Mouse (Mus musculus) hindbrain, embryonic 10.5 days (tissue): ENCODE data around the gene Prr15l. TPM values are rescaled to one million over a fixed set of nuclear protein-coding genes. Genes with fewer than 3 reads are reported as not detected.
A peak's percentile ranks its signal among the peaks of the same experiment; 100 is the strongest.

ENCODE experiments used
- DNase-seq: peaks from one replicate; pipeline ENCODE4 v3.0.0-alpha.2; 2017; ENCODE audit warnings: low spot score
- H3K27ac ChIP-seq: fragments of 300-500 bp; sonication (generic); 2 replicates; pipeline ENCODE4 v1.5.1; 2016; ENCODE audit warnings: mild to moderate bottlenecking, moderate library complexity
- H3K27me3 ChIP-seq: fragments of 300-500 bp; sonication (generic); 2 replicates; pipeline ENCODE4 v1.6.1; 2016; ENCODE audit warnings: mild to moderate bottlenecking; ENCODE audit not compliant: poor library complexity, insufficient read depth, severe bottlenecking
- H3K36me3 ChIP-seq: fragments of 300-500 bp; sonication (generic); 2 replicates; pipeline ENCODE4 v1.6.1; 2016; ENCODE audit warnings: mild to moderate bottlenecking, moderate library complexity
- H3K4me1 ChIP-seq: fragments of 300-500 bp; sonication (generic); replicated peaks from 2 replicates; pipeline ENCODE4 v1.6.1; 2016; ENCODE audit warnings: mild to moderate bottlenecking
- H3K4me3 ChIP-seq: fragments of 300-500 bp; sonication (generic); 2 replicates; pipeline ENCODE4 v1.5.1; 2016; ENCODE audit warnings: mild to moderate bottlenecking, moderate library complexity
- H3K9me3 ChIP-seq: fragments of 300-500 bp; sonication (generic); 2 replicates; pipeline ENCODE4 v1.6.1; 2016; ENCODE audit warnings: mild to moderate bottlenecking, moderate library complexity
- WGBS: fragments of 180-500 bp; shearing (Covaris S2); methylation state at CpG from one replicate; pipeline ENCODE4 v1.1.7; 2016; 5-methylcytosine and 5-hydroxymethylcytosine counted together
- polyA plus RNA-seq: library from polyadenylated mRNA; unstranded; fragments of >200 nt; fragmentation: Nextera tagmentation; extraction: Ambion mirVana; gene quantifications from 2 replicates; pipeline ENCODE4 v1.2.1, GENCODE M21; 2016

The Prr15l gene
- polyA plus RNA-seq, 1 experiment from 2014 or later: 0.75 TPM

- DNase-seq: no peak
- under 1% methylated on average over 50 of the region's 50 CpGs for WGBS
These were observed 49.1 kb downstream of the Prr15l start for GRCm38 (mm10) chr11:96976911-96977591.

GRCm38 (mm10) chr11:96977606-96978400, 49.9 kb downstream of the Prr15l start:
- H3K4me3 ChIP-seq: peak overlapping the region; percentile 89
- H3K4me1 ChIP-seq: peaks cover 47% of the 10 kb centered on the region
- WGBS: under 1% methylated on average over 45 of the region's 45 CpGs
- H3K9me3 ChIP-seq: no peaks in the 10 kb centered on the region
- peak overlapping the region; percentile 100 for H3K27ac ChIP-seq
- DNase-seq: peak; percentile 99
- H3K27me3 ChIP-seq: peaks cover 14% of the 10 kb centered on the region
- peaks cover 9% of the 10 kb centered on the region for H3K36me3 ChIP-seq

More at GRCm38 (mm10) chr11:96976911-96977591, 49.1 kb downstream of the Prr15l start:
- H3K4me3 ChIP-seq: peak overlapping the region; percentile 89
- peaks cover 9% of the 10 kb centered on the region for H3K36me3 ChIP-seq
- peaks cover 39% of the 10 kb centered on the region for H3K4me1 ChIP-seq
- H3K27ac ChIP-seq: peak overlapping the region; percentile 100
- H3K9me3 ChIP-seq: no peaks in the 10 kb centered on the region
- H3K27me3 ChIP-seq: peaks cover 10% of the 10 kb centered on the region

GRCm38 (mm10) chr11:96978401-96979246, 50.7 kb downstream of the Prr15l start:
- H3K36me3 ChIP-seq: peaks cover 5% of the 10 kb centered on the region
- peak overlapping the region; percentile 89 for H3K27ac ChIP-seq
- peak overlapping the region; percentile 89 for H3K4me3 ChIP-seq
- no peak for DNase-seq
- H3K9me3 ChIP-seq: no peaks in the 10 kb centered on the region
- H3K27me3 ChIP-seq: peaks cover 22% of the 10 kb centered on the region
- peaks cover 43% of the 10 kb centered on the region for H3K4me1 ChIP-seq
- WGBS: 35% methylated on average over 17 of the region's 17 CpGs

- DNase-seq: no peak
- WGBS: 83% methylated on average over 7 of the region's 7 CpGs
- Histone ChIP-seq H3K27me3 (peaks cover 29% of the 10 kb centered on the region), H3K27ac (no peak overlapping the region), H3K4me3 (no peak overlapping the region), H3K4me1 (peaks cover 41% of the 10 kb centered on the region), H3K36me3 (no peaks in the 10 kb centered on the region), H3K9me3 (no peaks in the 10 kb centered on the region)
These were observed 51.4 kb downstream of the Prr15l start for GRCm38 (mm10) chr11:96979329-96979728.

- 80% methylated on average over 5 of the region's 5 CpGs for WGBS
- Histone ChIP-seq H3K27me3 (peaks cover 36% of the 10 kb centered on the region), H3K4me1 (peaks cover 47% of the 10 kb centered on the region)
These were observed 52.1 kb downstream of the Prr15l start for GRCm38 (mm10) chr11:96980021-96980420.

GRCm38 (mm10) chr11:96981461-96981860, 53.6 kb downstream of the Prr15l start:
- H3K27ac ChIP-seq: no peak overlapping the region
- DNase-seq: no peak
- peaks cover 50% of the 10 kb centered on the region for H3K27me3 ChIP-seq
- peaks cover 38% of the 10 kb centered on the region for H3K4me1 ChIP-seq
- no peaks in the 10 kb centered on the region for H3K9me3 ChIP-seq
- no peaks in the 10 kb centered on the region for H3K36me3 ChIP-seq
- no peak overlapping the region for H3K4me3 ChIP-seq
- WGBS: 70% methylated on average over 15 of the region's 15 CpGs

More at GRCm38 (mm10) chr11:96980021-96980420, 52.1 kb downstream of the Prr15l start:
- Histone ChIP-seq H3K9me3 (no peaks in the 10 kb centered on the region), H3K27ac (no peak overlapping the region), H3K36me3 (no peaks in the 10 kb centered on the region), H3K4me3 (no peak overlapping the region)
- DNase-seq: no peak

GRCm38 (mm10) chr11:96982355-96982754, 54.5 kb downstream of the Prr15l start:
- DNase-seq: peak; percentile 83
- Histone ChIP-seq H3K27ac (no peak overlapping the region), H3K4me1 (peaks cover 36% of the 10 kb centered on the region), H3K4me3 (peak overlapping the region; percentile 24), H3K27me3 (peaks cover 59% of the 10 kb centered on the region), H3K36me3 (no peaks in the 10 kb centered on the region), H3K9me3 (no peaks in the 10 kb centered on the region)
- WGBS: 3% methylated on average over 7 of the region's 7 CpGs

GRCm38 (mm10) chr11:96982859-96983258, 55.0 kb downstream of the Prr15l start, which contains the start of gene Sp2:
Gene Sp2, minus strand, starts transcription at chr11:96982959.
- peaks cover 64% of the 10 kb centered on the region for H3K27me3 ChIP-seq
- H3K4me3 ChIP-seq: peak within 1 kb of the TSS; percentile 24
- WGBS: 80% methylated on average over 7 of the region's 7 CpGs
- no peak for DNase-seq
- 0 out of 2 replicates have a peak within 1 kb of the TSS, but pooled peaks have one; percentile 18 for H3K27ac ChIP-seq
- no peaks in the 10 kb centered on the region for H3K9me3 ChIP-seq
- H3K4me1 ChIP-seq: peaks cover 41% of the 10 kb centered on the region
- no peaks in the 10 kb centered on the region for H3K36me3 ChIP-seq

- Histone ChIP-seq H3K9me3 (no peaks in the 10 kb centered on the region), H3K4me3 (no peak overlapping the region), H3K4me1 (peaks cover 35% of the 10 kb centered on the region), H3K27ac (no peak overlapping the region; the same call in 1 of the 2 replicates), H3K27me3 (peaks cover 85% of the 10 kb centered on the region), H3K36me3 (no peaks in the 10 kb centered on the region)
- no peak for DNase-seq
- 22% methylated on average over 4 of the region's 4 CpGs for WGBS
These were observed 57.0 kb downstream of the Prr15l start for GRCm38 (mm10) chr11:96984903-96985302.

GRCm38 (mm10) chr11:96986463-96986862, 58.6 kb downstream of the Prr15l start:
- no peak overlapping the region for H3K4me3 ChIP-seq
- H3K27ac ChIP-seq: no peak overlapping the region
- peaks cover 83% of the 10 kb centered on the region for H3K27me3 ChIP-seq
- no peaks in the 10 kb centered on the region for H3K9me3 ChIP-seq
- peaks cover 37% of the 10 kb centered on the region for H3K4me1 ChIP-seq
- WGBS: 47% methylated on average over 3 of the region's 3 CpGs
- no peaks in the 10 kb centered on the region for H3K36me3 ChIP-seq
- no peak for DNase-seq
